Mouse (Mus musculus) intestine, embryonic 14.5 days (tissue): ENCODE data around the gene Ccnd3. TPM values are rescaled to one million over a fixed set of nuclear protein-coding genes. Genes with fewer than 3 reads are reported as not detected.

ENCODE experiments used
- ATAC-seq: fragments of 200-750 bp; cut with Nextera tagmentation; replicated peaks from 2 replicates; pipeline ENCODE4 v1.8.0; 2017; ENCODE audit warnings: low read depth, moderate number of reproducible peaks, moderate TSS enrichment, moderate library complexity; ENCODE audit not compliant: low FRiP score, low TSS enrichment
- DNase-seq: peaks from one replicate; pipeline ENCODE4 v3.0.0-alpha.2; 2018; ENCODE audit warnings: low spot score
- H3K27ac ChIP-seq: fragments of 300-500 bp; sonication (generic); 2 replicates; pipeline ENCODE4 v1.5.1; 2014; ENCODE audit warnings: low read depth, mild to moderate bottlenecking, control low read depth
- H3K27me3 ChIP-seq: fragments of 300-500 bp; sonication (generic); replicated peaks from 2 replicates; pipeline ENCODE4 v1.6.1; 2014; ENCODE audit warnings: low read length, control low read depth; ENCODE audit not compliant: control insufficient read depth, insufficient read depth
- H3K36me3 ChIP-seq: fragments of 300-500 bp; sonication (generic); 2 replicates; pipeline ENCODE4 v1.6.1; 2014; ENCODE audit warnings: low read length, control low read depth; ENCODE audit not compliant: control insufficient read depth, insufficient read depth
- H3K4me1 ChIP-seq: fragments of 300-500 bp; sonication (generic); replicated peaks from 2 replicates; pipeline ENCODE4 v1.6.1; 2014; ENCODE audit warnings: low read length, control low read depth, mixed read lengths; ENCODE audit not compliant: control insufficient read depth, insufficient read depth
- H3K4me2 ChIP-seq: fragments of 300-500 bp; sonication (generic); 2 replicates; pipeline ENCODE4 v1.6.1; 2014; ENCODE audit warnings: low read length
- H3K4me3 ChIP-seq: fragments of 300-500 bp; sonication (generic); 2 replicates; pipeline ENCODE4 v1.5.1; 2014; ENCODE audit warnings: low read depth, low read length, control low read depth, mixed read lengths
- H3K9ac ChIP-seq: fragments of 300-500 bp; sonication (generic); 2 replicates; pipeline ENCODE4 v1.6.1; 2014; ENCODE audit warnings: mild to moderate bottlenecking, low read length
- H3K9me3 ChIP-seq: fragments of 300-500 bp; sonication (generic); 2 replicates; pipeline ENCODE4 v1.6.1; 2016; ENCODE audit warnings: low read length, control low read depth; ENCODE audit not compliant: control insufficient read depth
- WGBS: fragments of 180-500 bp; shearing (Covaris S2); extraction: QIAGEN DNeasy Blood & Tissue Kit; methylation state at CpG from one replicate; pipeline ENCODE4 v1.1.7; 2014; 5-methylcytosine and 5-hydroxymethylcytosine counted together
- polyA plus RNA-seq: library from polyadenylated mRNA; unstranded; fragments of >200 nt; fragmentation: Nextera tagmentation; extraction: Ambion mirVana; gene quantifications from 2 replicates; pipeline ENCODE4 v1.2.1, GENCODE M21; 2014

Gene Ccnd3
- polyA plus RNA-seq, 1 experiment from 2014 or later = 457 TPM

GRCm38 (mm10) chr17:47532364-47532763 lies 27.5 kb downstream of the Ccnd3 start:
- DNase-seq (no peak), ATAC-seq (no peak)
- no peak overlapping the region for H3K27ac ChIP-seq
- 91% methylated on average over 5 of the region's 5 CpGs for WGBS
- no peak overlapping the region for H3K4me3 ChIP-seq
- H3K9ac ChIP-seq = no peak overlapping the region
- no peak overlapping the region for H3K4me2 ChIP-seq
- H3K36me3 ChIP-seq = no peaks in the 10 kb centered on the region
- no peaks in the 10 kb centered on the region for H3K9me3 ChIP-seq
- no peaks in the 10 kb centered on the region for H3K27me3 ChIP-seq
- peaks cover 14% of the 10 kb centered on the region for H3K4me1 ChIP-seq

- no peaks in the 10 kb centered on the region for H3K9me3 ChIP-seq
- peaks cover under 1% of the 10 kb centered on the region for H3K4me1 ChIP-seq
- no peaks in the 10 kb centered on the region for H3K27me3 ChIP-seq
- no peak for DNase-seq
- no peak overlapping the region for H3K9ac ChIP-seq
- ATAC-seq = no peak
- H3K4me3 ChIP-seq = no peak overlapping the region
- H3K36me3 ChIP-seq = no peaks in the 10 kb centered on the region
- H3K4me2 ChIP-seq = no peak overlapping the region
- no peak overlapping the region for H3K27ac ChIP-seq
- WGBS = 96% methylated on average over 13 of the region's 13 CpGs
Measured at GRCm38 (mm10) chr17:47533691-47534090, 28.8 kb downstream of the Ccnd3 start.

- H3K27ac ChIP-seq = no peak overlapping the region
- no peak overlapping the region for H3K4me3 ChIP-seq
- DNase-seq (no peak), ATAC-seq (no peak)
- no peaks in the 10 kb centered on the region for H3K36me3 ChIP-seq
- H3K4me1 ChIP-seq = no peaks in the 10 kb centered on the region; the same call in 1 of the 2 replicates
- no peak overlapping the region for H3K9ac ChIP-seq
- H3K9me3 ChIP-seq = no peaks in the 10 kb centered on the region
- H3K27me3 ChIP-seq = no peaks in the 10 kb centered on the region
- WGBS = 68% methylated on average over 9 of the region's 9 CpGs
- no peak overlapping the region for H3K4me2 ChIP-seq
Measured at GRCm38 (mm10) chr17:47535812-47536236, 31.0 kb downstream of the Ccnd3 start.

DNA sequence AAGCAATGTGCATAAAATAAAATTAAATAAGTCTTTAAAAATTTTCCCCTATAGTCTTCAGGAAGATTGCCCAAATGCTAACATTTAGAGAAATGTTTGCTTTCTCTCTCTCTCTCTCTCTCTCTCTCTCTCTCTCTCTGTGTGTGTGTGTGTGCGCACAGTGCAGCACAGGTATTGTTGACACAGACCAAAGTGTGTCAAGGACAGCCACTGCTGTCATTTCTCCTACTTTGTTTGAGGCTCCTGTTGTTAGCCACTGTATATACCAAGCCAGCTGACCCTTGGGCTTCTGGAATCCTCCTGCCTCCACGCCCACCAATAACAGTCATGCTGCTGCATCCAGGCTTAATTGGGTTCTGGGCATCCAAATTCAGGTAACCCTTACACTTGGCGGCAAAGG lies 33.2 kb downstream of the Ccnd3 start:
- 83% methylated on average over 3 of the region's 3 CpGs for WGBS
- H3K4me3 ChIP-seq = no peak overlapping the region
- no peak for DNase-seq
- no peak overlapping the region for H3K4me2 ChIP-seq
- H3K9me3 ChIP-seq = no peaks in the 10 kb centered on the region
- H3K27me3 ChIP-seq = no peaks in the 10 kb centered on the region
- no peak for ATAC-seq
- H3K9ac ChIP-seq = no peak overlapping the region
- no peaks in the 10 kb centered on the region for H3K36me3 ChIP-seq
- no peaks in the 10 kb centered on the region; the same call in 1 of the 2 replicates for H3K4me1 ChIP-seq
- H3K27ac ChIP-seq = no peak overlapping the region

DNA sequence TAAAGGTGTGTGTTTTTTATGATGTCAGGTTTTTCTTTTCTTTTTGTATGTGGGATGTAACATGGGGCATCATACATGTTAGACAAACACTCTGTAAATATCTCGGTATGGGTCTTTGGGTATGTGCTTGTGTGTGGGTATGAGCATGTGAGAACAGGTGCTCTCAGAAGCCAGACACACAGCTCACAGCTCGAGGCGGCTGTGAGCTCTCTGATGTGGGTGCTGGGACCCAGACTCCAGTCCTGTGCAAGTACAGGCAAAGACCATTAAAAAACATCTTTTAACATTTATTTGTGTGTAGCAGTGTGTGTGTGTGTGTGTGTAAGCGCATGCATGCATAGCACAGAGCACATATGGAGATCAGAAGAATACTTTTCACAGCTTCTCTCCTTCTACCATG lies 34.3 kb downstream of the Ccnd3 start:
- 92% methylated on average over 4 of the region's 4 CpGs for WGBS
- H3K27ac ChIP-seq = no peak overlapping the region
- H3K27me3 ChIP-seq = no peaks in the 10 kb centered on the region
- H3K4me1 ChIP-seq = no peaks in the 10 kb centered on the region; the same call in 1 of the 2 replicates
- DNase-seq (no peak), ATAC-seq (no peak)
- H3K9me3 ChIP-seq = no peaks in the 10 kb centered on the region
- H3K36me3 ChIP-seq = no peaks in the 10 kb centered on the region
- no peak overlapping the region for H3K9ac ChIP-seq
- no peak overlapping the region for H3K4me3 ChIP-seq
- H3K4me2 ChIP-seq = no peak overlapping the region

- Histone ChIP-seq H3K9ac (no peak overlapping the region), H3K36me3 (no peaks in the 10 kb centered on the region), H3K4me2 (no peak overlapping the region), H3K27me3 (no peaks in the 10 kb centered on the region), H3K9me3 (no peaks in the 10 kb centered on the region), H3K27ac (no peak overlapping the region), H3K4me1 (no peaks in the 10 kb centered on the region; the same call in 1 of the 2 replicates), H3K4me3 (no peak overlapping the region)
- no peak for ATAC-seq
- WGBS = 74% methylated on average over 5 of the region's 5 CpGs
- DNase-seq = no peak
Measured at GRCm38 (mm10) chr17:47542061-47542460, 37.2 kb downstream of the Ccnd3 start.

DNA sequence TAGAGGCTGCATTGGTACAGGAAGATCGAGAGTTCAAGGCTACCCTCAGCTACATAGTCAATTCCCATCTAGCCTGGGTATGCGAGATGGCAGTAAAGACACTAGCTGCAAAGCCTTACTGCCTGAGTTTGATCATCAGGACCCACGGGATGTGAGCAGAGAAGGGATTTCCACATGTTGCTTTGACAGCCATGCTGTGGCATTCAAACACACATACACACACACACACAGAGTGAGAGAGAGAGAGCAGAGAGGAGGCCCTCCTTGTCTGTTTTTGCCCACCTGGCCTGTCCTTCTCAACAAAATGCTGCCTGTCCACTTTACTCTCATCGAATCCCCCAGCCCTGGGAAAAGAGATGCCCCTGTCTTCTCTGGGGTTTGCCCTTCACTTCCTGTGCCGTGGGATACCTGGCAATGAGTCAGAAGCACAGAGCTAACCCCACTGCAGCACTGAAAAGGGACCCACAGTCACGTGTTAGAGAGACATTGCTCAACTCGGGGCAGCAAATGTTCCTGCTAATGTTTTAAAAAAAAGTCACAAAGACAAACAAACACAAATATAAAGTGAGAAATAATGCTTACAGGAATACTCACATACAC lies 38.3 kb downstream of the Ccnd3 start:
- Histone ChIP-seq H3K4me2 (no peak overlapping the region), H3K27me3 (no peaks in the 10 kb centered on the region), H3K4me1 (no peaks in the 10 kb centered on the region; the same call in 1 of the 2 replicates), H3K4me3 (no peak overlapping the region), H3K27ac (no peak overlapping the region), H3K36me3 (no peaks in the 10 kb centered on the region), H3K9ac (no peak overlapping the region), H3K9me3 (no peaks in the 10 kb centered on the region)
- 73% methylated on average over 7 of the region's 7 CpGs for WGBS
- no peak for ATAC-seq
- no peak for DNase-seq

DNA sequence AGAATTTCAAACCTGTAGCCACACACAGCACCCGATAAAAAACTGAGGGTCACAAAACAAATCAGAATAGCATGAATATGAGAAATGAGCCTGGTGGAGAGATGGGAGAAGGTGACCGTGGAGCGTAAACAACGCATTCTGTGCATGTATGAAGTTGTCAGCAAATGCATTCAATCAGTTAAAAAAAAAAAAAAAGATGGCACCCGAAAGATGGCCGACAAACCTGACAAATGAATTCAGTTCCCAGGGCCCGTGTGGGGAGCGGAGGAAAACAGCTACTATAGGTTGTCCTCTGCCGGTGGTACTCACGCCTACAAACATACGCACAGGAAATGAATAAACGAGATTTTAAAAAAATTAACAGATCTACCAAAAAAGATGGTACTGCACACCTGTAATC lies 40.3 kb downstream of the Ccnd3 start:
- no peaks in the 10 kb centered on the region; the same call in 1 of the 2 replicates for H3K4me1 ChIP-seq
- no peak overlapping the region for H3K4me2 ChIP-seq
- no peak for DNase-seq
- no peak for ATAC-seq
- no peaks in the 10 kb centered on the region for H3K27me3 ChIP-seq
- H3K4me3 ChIP-seq = no peak overlapping the region
- H3K9ac ChIP-seq = no peak overlapping the region
- no peak overlapping the region for H3K27ac ChIP-seq
- no peaks in the 10 kb centered on the region for H3K9me3 ChIP-seq
- 88% methylated on average over 12 of the region's 12 CpGs for WGBS
- H3K36me3 ChIP-seq = no peaks in the 10 kb centered on the region

DNA sequence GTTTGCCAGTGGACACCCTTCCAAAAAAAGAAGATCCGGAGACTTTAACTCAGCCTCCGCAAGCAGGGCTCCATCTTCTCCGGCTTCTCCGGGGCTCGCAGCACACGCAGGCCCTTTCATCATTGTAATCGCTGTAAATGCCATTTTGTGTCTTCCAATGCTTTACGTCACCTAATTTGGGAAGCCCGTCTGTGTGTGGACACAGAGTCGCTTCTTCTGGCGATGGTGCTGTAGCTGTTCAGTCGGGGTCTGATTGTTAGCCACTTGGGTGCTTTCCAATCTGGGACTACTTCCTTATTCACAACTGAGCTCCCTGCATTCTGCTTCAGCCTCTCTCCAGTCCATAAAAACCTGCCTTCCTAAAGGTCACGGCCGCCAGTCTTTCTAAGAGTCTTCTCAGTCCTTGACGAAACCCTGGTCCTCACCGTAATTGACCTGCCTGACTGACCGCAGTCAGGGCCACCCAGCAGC lies 41.0 kb downstream of the Ccnd3 start:
- H3K4me1 ChIP-seq = no peaks in the 10 kb centered on the region; the same call in 1 of the 2 replicates
- H3K4me2 ChIP-seq = peak overlapping the region; percentile 31; the same call in 1 of the 2 replicates
- H3K4me3 ChIP-seq = no peak overlapping the region
- H3K36me3 ChIP-seq = no peaks in the 10 kb centered on the region
- ATAC-seq = no peak
- 69% methylated on average over 17 of the region's 17 CpGs for WGBS
- peak; percentile 62 for DNase-seq
- no peaks in the 10 kb centered on the region for H3K9me3 ChIP-seq
- H3K27me3 ChIP-seq = no peaks in the 10 kb centered on the region
- H3K27ac ChIP-seq = peak overlapping the region; percentile 51; the same call in 1 of the 2 replicates
- H3K9ac ChIP-seq = no peak overlapping the region
